Mouse (Mus musculus) CD4-positive, CD25-positive, alpha-beta regulatory T cell, adult 2 months (primary cell): ENCODE measurements around the gene Mpig6b.

Experiments used
- DNase-seq: peaks from one replicate; pipeline ENCODE4 v3.0.0-alpha.2; 2012; ENCODE audit warnings: low read depth, low spot score

Gene Mpig6b

DNA sequence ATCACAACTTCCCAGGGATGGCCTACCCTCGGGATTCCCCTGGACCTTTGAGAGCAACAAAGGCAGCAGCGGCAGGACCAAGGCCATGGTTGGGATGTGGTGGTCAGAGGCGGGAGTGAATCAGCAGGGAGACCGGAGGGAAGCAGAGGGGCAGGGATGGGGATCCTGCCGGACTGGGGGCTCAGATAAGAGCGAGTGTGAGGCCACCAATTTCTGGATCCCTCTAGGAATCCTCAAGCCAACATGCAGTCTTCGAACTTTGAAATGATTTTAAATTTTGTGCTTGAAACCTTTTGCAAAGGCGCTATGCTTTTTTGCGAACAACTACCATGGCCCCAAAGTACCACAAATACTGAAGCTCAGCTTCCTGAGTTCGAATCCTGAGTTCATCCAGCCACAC is at the start of gene Mpig6b:
TSS of gene Mpig6b (minus strand) at position 101 of the 400 bp plus-strand sequence.
- no peak for DNase-seq

GRCm38 (mm10) chr17:35115046-35116019 is 49.3 kb upstream of the Mpig6b start, which contains the start of gene Ly6g5b:
Gene Ly6g5b (minus strand): TSS chr17:35115428.
- DNase-seq, result peak; percentile 72

GRCm38 (mm10) chr17:35111774-35112173 is 45.8 kb upstream of the Mpig6b start:
- no peak for DNase-seq

DNA sequence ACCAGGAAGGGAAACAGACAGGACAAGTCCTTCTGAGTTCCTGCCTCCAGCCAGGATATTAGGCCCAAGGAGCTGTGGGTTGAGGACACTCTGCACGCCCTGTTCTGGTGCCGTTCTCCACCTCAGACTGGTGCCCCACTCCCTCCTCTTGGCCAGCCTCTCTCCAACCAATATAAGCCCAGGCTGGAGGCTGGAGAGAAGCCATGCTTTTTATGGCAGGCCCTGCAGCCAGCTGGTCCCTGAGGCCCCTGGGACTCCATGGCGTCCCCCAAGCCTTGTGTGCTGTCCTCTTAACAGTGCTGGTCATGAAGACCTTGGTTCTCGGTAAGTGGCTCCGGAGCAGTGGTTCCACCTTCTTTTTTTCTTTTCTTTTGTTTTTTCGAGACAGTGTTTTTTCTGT is 42.1 kb upstream of the Mpig6b start, which contains the start of gene Ly6g5c:
TSS of gene Ly6g5c (plus strand) at position 183 of the 400 bp plus-strand sequence.
- no peak for DNase-seq

DNA sequence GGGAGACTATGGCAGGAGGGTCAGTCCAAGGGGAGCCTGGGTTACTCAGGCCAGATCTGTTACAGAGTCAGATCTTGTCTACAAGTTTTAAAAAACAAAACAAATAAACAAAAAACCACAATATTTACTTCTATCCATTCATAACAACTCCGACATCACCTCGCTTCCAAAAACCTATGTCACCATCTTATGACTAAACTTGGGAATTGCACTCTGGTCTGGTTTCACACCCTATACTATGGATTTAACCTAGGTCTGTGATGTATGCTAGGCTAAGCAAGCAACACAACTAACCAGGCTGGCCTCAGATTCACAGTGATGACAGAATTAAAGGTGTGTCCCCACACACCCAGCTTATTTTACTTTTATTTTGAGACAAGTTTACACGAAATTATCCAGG is 40.5 kb upstream of the Mpig6b start:
- DNase-seq, result no peak

DNA sequence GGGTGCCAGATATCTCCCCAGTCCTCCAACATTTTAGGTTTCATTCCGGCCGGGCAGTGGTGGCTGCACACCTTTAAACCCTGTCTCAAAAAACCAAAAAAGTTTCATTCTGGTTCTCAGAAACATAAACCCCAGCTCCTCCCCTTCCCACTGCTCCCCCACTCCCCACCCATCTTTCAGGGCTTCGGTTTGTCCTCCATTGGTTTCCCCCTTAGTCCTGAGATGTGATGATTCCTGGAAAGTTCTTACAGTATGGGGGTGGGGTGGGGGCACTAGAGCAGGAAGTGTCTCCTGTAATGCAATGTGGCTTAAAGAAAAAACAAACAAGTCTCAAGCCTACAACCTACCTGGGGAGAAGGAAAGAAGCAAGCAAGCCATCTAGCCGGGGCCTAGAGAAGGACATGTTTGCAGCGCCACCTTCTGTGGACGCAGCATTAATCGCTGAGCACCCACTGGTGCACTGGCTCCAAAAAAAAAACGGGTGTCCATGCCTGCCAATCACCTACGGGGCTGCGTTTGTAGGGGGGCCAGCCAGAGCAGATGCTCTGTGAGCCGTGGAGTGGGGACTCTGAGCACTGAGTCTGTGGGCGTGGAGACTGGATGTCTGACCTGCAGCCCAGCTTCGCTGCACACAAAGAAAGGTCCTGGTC is 39.9 kb upstream of the Mpig6b start:
- peak; percentile 63 for DNase-seq

DNA sequence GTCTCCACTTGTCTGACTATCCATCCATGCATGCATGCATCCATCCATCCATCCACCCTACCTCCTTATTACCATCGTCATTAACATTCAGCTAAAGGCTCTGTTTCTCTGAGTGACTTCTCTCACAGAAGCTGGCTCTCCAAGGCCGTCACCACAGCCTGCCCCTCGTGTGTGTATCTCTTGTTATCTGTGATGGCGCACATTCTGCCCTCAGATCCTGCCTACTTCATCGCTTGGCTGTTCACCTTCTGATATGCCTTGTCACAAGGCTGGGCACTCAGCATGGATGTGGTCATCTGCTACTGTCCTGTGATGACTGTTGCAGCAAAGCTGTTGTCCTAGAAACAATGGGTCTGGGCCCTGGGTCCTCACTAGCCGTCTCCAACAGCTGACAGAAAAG is 38.8 kb upstream of the Mpig6b start:
- no peak for DNase-seq

GRCm38 (mm10) chr17:35104079-35104478 is 38.1 kb upstream of the Mpig6b start:
- DNase-seq, result no peak

- DNase-seq, result no peak
Measured at GRCm38 (mm10) chr17:35103221-35103690, 37.3 kb upstream of the Mpig6b start.

DNA sequence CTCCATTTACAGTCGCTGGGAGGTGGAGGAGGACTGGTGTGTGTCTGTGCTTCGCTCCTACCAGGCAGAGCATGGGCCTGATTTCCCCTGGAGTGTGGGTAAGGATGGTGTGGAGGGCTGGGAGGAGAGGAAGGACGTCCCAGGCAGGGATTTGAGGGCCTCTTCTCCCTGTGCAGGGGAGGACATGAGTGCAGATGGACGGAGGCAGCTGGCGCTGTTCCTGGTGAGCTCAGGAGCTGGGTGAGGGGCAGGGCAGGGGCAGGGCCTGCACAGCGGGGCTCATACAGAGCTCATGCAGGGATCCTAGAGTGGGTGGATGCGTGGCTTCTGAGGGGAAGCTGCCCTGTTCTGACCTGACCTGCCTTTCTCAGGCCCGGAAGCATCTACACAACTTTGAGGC is 36.3 kb upstream of the Mpig6b start:
- DNase-seq, result no peak

- no peak for DNase-seq
Measured at GRCm38 (mm10) chr17:35101161-35101560, 35.2 kb upstream of the Mpig6b start.

DNA sequence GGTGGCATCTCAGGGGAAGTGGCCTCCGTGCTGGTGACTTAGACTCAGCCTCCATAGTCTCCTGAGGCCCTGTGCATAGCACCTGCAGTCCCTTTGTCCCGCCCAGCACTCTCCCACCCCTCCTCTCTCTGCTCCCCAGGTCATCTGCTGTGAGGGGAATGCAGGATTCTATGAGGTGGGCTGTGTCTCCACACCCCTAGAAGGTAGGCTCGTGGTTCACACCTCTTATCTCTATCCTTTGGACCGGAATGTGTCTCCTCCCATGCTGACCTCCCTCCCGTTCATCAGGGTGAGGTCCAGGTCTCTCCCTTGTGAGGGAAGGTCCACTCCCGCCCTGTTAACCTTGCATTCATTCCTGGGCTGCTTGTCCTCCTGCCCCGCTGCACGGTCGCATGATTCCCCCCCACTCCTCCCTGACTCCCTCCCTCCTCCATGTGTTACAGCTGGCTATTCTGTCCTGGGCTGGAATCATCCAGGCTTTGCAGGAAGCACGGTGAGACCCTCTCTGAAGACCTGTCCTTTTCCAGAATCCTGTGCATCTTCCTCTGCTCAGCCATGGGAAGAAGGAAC is 34.3 kb upstream of the Mpig6b start:
- DNase-seq, result no peak

DNA sequence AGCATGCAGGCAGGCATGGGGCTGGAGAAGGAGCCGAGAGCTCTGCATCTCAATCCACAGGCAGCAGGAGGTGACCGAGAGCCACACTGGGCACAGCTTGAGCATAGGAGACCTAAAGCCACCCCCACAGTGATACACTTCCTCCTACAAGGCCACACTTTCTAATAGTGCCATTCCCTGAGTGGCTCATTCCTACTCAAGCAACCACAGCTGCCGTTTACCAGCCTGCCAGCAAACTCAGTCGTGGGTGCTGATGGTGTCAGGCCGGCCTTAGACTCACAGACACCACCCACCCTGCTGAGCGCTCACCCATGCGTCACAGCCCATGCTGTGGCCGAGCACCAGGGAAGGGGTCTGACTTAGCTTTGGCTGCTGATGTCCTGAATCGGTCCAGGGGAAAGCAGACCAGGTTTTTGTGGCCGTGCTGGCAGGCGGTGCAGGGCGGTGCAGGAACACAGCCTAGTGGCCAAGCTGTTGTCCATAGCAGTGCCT is 31.2 kb upstream of the Mpig6b start:
- DNase-seq, result no peak

GRCm38 (mm10) chr17:35096597-35096996 is 30.6 kb upstream of the Mpig6b start:
- DNase-seq, result no peak

GRCm38 (mm10) chr17:35094475-35095365 is 28.7 kb upstream of the Mpig6b start:
- no peak for DNase-seq

DNA sequence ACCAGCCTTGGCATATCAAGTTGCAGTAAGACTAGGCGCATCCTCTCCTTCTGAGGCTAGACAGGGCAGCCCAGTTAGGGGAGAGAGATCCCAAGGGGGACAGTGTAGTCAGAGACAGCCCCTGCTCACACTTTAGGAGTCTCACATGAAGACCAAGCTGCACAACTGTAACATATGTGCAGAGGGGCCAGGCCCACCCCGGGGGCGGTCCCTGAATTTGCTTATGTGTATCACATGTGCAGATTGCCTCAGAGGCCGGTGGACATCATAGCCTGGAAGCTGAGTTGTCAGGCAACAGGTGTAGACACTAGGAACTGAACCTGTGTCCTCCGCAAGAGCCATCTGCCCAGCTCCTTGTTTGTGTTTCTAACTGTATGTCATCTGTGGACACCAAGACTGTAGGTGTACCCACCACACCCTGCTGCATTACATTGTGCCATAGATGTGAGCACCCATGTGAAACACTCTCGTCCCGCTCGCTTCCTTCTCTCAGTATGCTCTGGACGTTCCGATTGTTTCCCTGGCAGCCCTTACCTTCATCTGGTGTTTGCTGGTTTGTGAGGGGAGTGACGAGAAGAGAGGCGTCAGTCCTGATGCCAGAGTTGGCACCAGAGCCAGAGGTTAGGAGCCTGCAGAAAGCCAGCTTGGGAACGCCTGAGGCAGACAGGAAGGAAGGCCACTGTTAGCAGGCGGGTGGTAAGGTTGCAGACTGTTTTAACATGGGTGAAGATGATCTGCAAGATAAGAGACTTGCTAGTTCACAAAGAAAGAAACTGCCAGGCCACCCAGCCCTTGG is 26.6 kb upstream of the Mpig6b start:
- DNase-seq, result no peak

DNA sequence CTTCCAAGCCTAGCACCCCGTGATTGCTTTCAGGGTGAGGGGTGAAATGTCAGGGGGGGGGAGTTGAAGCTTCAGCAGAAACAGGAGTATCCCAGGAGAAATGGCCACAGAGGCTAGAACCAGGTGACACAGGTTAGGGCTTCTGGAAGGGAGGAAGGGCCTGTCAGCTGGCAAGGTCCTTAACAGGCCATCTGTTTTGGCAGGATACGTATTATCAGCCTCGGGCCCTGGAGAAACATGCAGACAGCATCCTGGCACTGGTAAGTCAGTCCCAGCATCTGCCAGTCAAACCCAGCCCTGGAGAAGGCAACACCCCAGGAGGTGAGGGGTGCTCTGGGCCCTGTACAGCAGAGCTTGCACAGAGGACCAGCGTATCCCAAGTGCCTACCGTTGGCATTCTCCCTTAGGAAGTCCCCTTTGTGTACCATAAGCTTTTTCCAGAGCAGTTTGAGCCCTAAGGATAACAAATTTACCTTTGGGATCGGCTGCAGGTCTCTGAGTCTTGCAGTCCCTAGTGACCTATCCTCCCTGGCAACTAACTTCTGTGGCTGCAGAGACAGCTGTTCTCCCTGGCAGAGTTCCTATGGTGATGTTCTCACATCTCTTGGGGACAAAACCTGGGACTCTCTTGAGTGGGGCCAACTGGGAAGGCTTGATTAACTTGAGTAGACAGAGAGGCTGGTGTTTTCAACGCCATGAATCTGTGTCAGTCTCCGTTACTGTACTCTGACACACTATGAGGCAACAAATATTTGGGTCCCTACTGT is 24.4 kb upstream of the Mpig6b start:
- DNase-seq, result no peak

- DNase-seq, result peak; percentile 96
Measured at GRCm38 (mm10) chr17:35088825-35089644, 23.1 kb upstream of the Mpig6b start, which contains the start of gene Abhd16a. Gene Abhd16a (plus strand): TSS chr17:35089263.
